Mouse (Mus musculus) CH12.LX (cell line): ENCODE results near the gene Zic1.

Experiments used
- TBP ChIP-seq: conservative IDR thresholded peaks from 2 replicates; pipeline ENCODE4 v1.6.1; 2011; ENCODE audit warnings: low read depth, low read length, improper control_type of control experiment
- ZC3H11A ChIP-seq: IDR thresholded peaks from 2 replicates; pipeline ENCODE4 v1.6.1; 2012; ENCODE audit warnings: low read depth, mild to moderate bottlenecking, inconsistent platforms, low read length, improper control_type of control experiment

- TF ChIP-seq TBP (no peak), ZC3H11A (no peak)
Measured at GRCm38 (mm10) chr9:91371011-91371410, 5.4 kb upstream of the Zic1 start.
